Mouse (Mus musculus): ENCODE results near the gene C1s2. TPM values are rescaled to one million over a fixed set of nuclear protein-coding genes. Genes with fewer than 3 reads are reported as not detected.

The C1s2 gene
- total and polyA plus RNA-seq, 2 experiments, result 0.09 TPM; not detected in 1

Other genes starting within 250 kb of the C1s2 start
- gene Pex5, start 221.0 kb downstream of the C1s2 start, total RNA-seq (2014; rRNA removed), result 73.7 and 88.4 TPM in 2 replicates
- gene Pex5, start 221.0 kb downstream of the C1s2 start, polyA plus RNA-seq (2012; rRNA removed), result 79.3 and 86.3 TPM in 2 replicates
- 1.6 and 2.7 TPM in 2 replicates for gene Clstn3, start 171.3 kb downstream of the C1s2 start, total RNA-seq (2014; rRNA removed)
- gene Clstn3, start 171.3 kb downstream of the C1s2 start, polyA plus RNA-seq (2012; rRNA removed), result 4.1 and 4.4 TPM in 2 replicates
- 53.6 and 59.5 TPM in 2 replicates for gene C1rl, start 143.0 kb downstream of the C1s2 start, total RNA-seq (2014; rRNA removed)
- 67.3 and 73.0 TPM in 2 replicates for gene C1rl, start 143.0 kb downstream of the C1s2 start, polyA plus RNA-seq (2012; rRNA removed)
- 165 and 177 TPM in 2 replicates for gene C1ra, start 123.7 kb downstream of the C1s2 start, total RNA-seq (2014; rRNA removed)
- gene C1ra, start 123.7 kb downstream of the C1s2 start, polyA plus RNA-seq (2012; rRNA removed), result 92.5 and 119 TPM in 2 replicates
- gene C1s1, start 93.7 kb downstream of the C1s2 start, total RNA-seq (2014; rRNA removed), result 384 and 554 TPM in 2 replicates
- 174 and 206 TPM in 2 replicates for gene C1s1, start 93.7 kb downstream of the C1s2 start, polyA plus RNA-seq (2012; rRNA removed)
- under 0.01 TPM in 1 of 2 replicates, not detected in the other for gene C1rb, start 65.8 kb downstream of the C1s2 start, total RNA-seq (2014; rRNA removed)
- 0.12 TPM in 1 of 2 replicates, not detected in the other for gene C1rb, start 65.8 kb downstream of the C1s2 start, polyA plus RNA-seq (2012; rRNA removed)
- gene Lpcat3, start 26.9 kb upstream of the C1s2 start, total RNA-seq (2014; rRNA removed), result 72.4 and 99.9 TPM in 2 replicates
- 172 and 188 TPM in 2 replicates for gene Lpcat3, start 26.9 kb upstream of the C1s2 start, polyA plus RNA-seq (2012; rRNA removed)
- gene Emg1, start 76.1 kb upstream of the C1s2 start, total RNA-seq (2014; rRNA removed), result 97.4 and 99.6 TPM in 2 replicates
- 46.0 and 56.3 TPM in 2 replicates for gene Emg1, start 76.1 kb upstream of the C1s2 start, polyA plus RNA-seq (2012; rRNA removed)
- gene Phb2, start 76.3 kb upstream of the C1s2 start, total RNA-seq (2014; rRNA removed), result 140 and 151 TPM in 2 replicates
- gene Phb2, start 76.3 kb upstream of the C1s2 start, polyA plus RNA-seq (2012; rRNA removed), result 209 and 210 TPM in 2 replicates
- 16.7 and 19.7 TPM in 2 replicates for gene Ptpn6, start 102.6 kb upstream of the C1s2 start, total RNA-seq (2014; rRNA removed)
- gene Ptpn6, start 102.6 kb upstream of the C1s2 start, polyA plus RNA-seq (2012; rRNA removed), result 17.3 and 17.8 TPM in 2 replicates
- gene Grcc10, start 105.3 kb upstream of the C1s2 start, total RNA-seq (2014; rRNA removed), result 125 and 140 TPM in 2 replicates
- 203 and 216 TPM in 2 replicates for gene Grcc10, start 105.3 kb upstream of the C1s2 start, polyA plus RNA-seq (2012; rRNA removed)
- gene Gm45234, start 119.9 kb upstream of the C1s2 start, total RNA-seq (2014; rRNA removed), result not detected in 2 replicates
- not detected in 2 replicates for gene Gm45234, start 119.9 kb upstream of the C1s2 start, polyA plus RNA-seq (2012; rRNA removed)
- gene Atn1, start 120.4 kb upstream of the C1s2 start, total RNA-seq (2014; rRNA removed), result 1.4 and 1.5 TPM in 2 replicates
- 9.6 and 10.9 TPM in 2 replicates for gene Atn1, start 120.4 kb upstream of the C1s2 start, polyA plus RNA-seq (2012; rRNA removed)
- 0.09 and 0.67 TPM in 2 replicates for gene Eno2, start 133.6 kb upstream of the C1s2 start, total RNA-seq (2014; rRNA removed)
- gene Eno2, start 133.6 kb upstream of the C1s2 start, polyA plus RNA-seq (2012; rRNA removed), result 0.19 and 0.34 TPM in 2 replicates
- gene Lrrc23, start 143.6 kb upstream of the C1s2 start, total RNA-seq (2014; rRNA removed), result not detected in 2 replicates
- gene Lrrc23, start 143.6 kb upstream of the C1s2 start, polyA plus RNA-seq (2012; rRNA removed), result not detected in 2 replicates
- gene Spsb2, start 172.6 kb upstream of the C1s2 start, total RNA-seq (2014; rRNA removed), result 9.9 and 14.1 TPM in 2 replicates
- gene Spsb2, start 172.6 kb upstream of the C1s2 start, polyA plus RNA-seq (2012; rRNA removed), result 20.1 and 21.6 TPM in 2 replicates
- 422 and 433 TPM in 2 replicates for gene Tpi1, start 178.2 kb upstream of the C1s2 start, total RNA-seq (2014; rRNA removed)
- gene Tpi1, start 178.2 kb upstream of the C1s2 start, polyA plus RNA-seq (2012; rRNA removed), result 491 and 524 TPM in 2 replicates
- 50.5 and 55.9 TPM in 2 replicates for gene Usp5, start 193.4 kb upstream of the C1s2 start, total RNA-seq (2014; rRNA removed)
- gene Usp5, start 193.4 kb upstream of the C1s2 start, polyA plus RNA-seq (2012; rRNA removed), result 47.9 and 49.3 TPM in 2 replicates
- 1.1 and 3.2 TPM in 2 replicates for gene Cdca3, start 193.5 kb upstream of the C1s2 start, total RNA-seq (2014; rRNA removed)
- gene Cdca3, start 193.5 kb upstream of the C1s2 start, polyA plus RNA-seq (2012; rRNA removed), result 2.1 and 2.6 TPM in 2 replicates
- gene Gnb3, start 204.2 kb upstream of the C1s2 start, total RNA-seq (2014; rRNA removed), result not detected in 2 replicates
- not detected in 2 replicates for gene Gnb3, start 204.2 kb upstream of the C1s2 start, polyA plus RNA-seq (2012; rRNA removed)
- 2.1 and 2.5 TPM in 2 replicates for gene P3h3, start 221.7 kb upstream of the C1s2 start, total RNA-seq (2014; rRNA removed)
- gene P3h3, start 221.7 kb upstream of the C1s2 start, polyA plus RNA-seq (2012; rRNA removed), result 2.5 and 3.0 TPM in 2 replicates
- 0.09 and 0.27 TPM in 2 replicates for gene Gpr162, start 227.9 kb upstream of the C1s2 start, total RNA-seq (2014; rRNA removed)
- 0.42 and 0.44 TPM in 2 replicates for gene Gpr162, start 227.9 kb upstream of the C1s2 start, polyA plus RNA-seq (2012; rRNA removed)

Measured in liver, adult 2 months (tissue).